14 mouse cellular contexts compared by ENCODE assay signal in the genomic region with DNA sequence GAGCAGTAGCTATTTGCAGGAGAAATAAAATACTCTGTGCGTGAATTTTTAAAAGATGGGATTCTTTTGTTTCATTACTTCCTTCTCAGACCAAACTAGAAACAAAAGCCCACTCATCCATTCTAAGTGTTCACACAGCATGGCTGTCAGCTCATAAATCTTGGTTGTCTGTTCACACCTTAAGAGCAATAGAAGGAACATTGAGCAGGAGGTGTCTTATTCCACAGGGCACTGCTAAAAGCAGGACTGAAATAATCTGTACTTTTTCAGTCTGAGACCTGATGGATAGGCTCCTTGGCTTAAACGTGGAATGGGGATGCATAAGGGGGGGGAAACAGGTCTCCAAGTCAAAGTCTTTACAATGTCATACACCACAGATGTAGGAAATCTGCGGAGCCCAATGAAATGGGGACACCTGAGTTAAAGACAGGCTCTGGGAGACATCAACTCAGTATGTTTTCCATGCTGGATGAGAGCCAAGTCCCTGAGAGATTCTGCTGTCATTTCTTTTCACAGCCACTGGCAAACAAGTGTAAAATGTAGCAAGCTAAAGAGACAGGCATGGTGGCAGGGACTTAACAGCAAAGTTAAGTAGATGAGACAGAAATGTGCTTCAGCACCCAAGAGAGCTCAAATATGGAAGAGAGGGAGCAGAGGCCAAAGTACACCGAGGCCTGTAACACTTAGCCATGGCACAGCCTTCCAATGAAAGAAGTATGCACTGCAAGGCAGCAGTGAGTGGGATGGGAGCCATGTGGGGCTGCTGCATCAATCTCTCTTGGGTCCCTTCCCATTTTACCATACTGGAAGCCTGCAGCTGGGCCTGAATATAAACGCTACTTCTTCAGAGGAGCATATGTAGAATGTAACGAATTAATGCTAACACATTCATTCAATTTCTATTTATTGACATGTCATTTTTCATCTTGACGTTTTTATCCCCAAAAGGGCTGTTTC.
DNase-seq lines count a peak whose midpoint lies in the region; ATAC-seq and TF ChIP-seq lines count a peak whose summit lies in the region.
"Had no signal": no experiment of that assay in that cellular context is flagged by ENCODE, and none has a peak within 500 bp of the region (broad histone marks: within the 10 kb centered on the region; RNA-seq: fewer than 3 reads in every experiment).

No protein-coding gene starts in this region.

- ATAC-seq in forebrain, embryonic 14.5 days = no peak; the same call in 1 of the 2 replicates
- ATAC-seq in forebrain, embryonic 12.5 days (ENCODE audit: low FRiP score) = no peak
- ATAC-seq in stomach, embryonic 14.5 days (ENCODE audit: insufficient number of reproducible peaks, insufficient read depth, low FRiP score, low read depth) = 0 out of 2 replicates have a peak, but pooled peaks have one; percentile 37
- ATAC-seq in stomach, postnatal 0 days (ENCODE audit: low FRiP score, low TSS enrichment) = no peak
- ATAC-seq: intestine, embryonic 16.5 days had no signal

- no peak overlapping the region for H3K9ac ChIP-seq in forebrain, embryonic 14.5 days (ENCODE audit: low read length)
- no peak overlapping the region for H3K9ac ChIP-seq in forebrain, embryonic 12.5 days
- no peak overlapping the region for H3K9ac ChIP-seq in stomach, embryonic 14.5 days (replicated peaks; ENCODE audit: low read depth, low read length)
- no peak overlapping the region for H3K9ac ChIP-seq in stomach, postnatal 0 days (ENCODE audit: low read length)

- H3K27ac ChIP-seq in forebrain, embryonic 14.5 days (ENCODE audit: low read depth, low read length) = no peak overlapping the region
- no peak overlapping the region for H3K27ac ChIP-seq in forebrain, embryonic 12.5 days
- H3K27ac ChIP-seq in stomach, embryonic 14.5 days (ENCODE audit: low read length) = no peak overlapping the region
- no peak overlapping the region for H3K27ac ChIP-seq in stomach, postnatal 0 days (replicated peaks)

- peak; percentile 54 for DNase-seq in forebrain, embryonic 14.5 days (ENCODE audit: low spot score)
- DNase-seq in left cerebral cortex, adult 11 months (ENCODE audit: low spot score) = peak; percentile 24
- DNase-seq in left cerebral cortex, adult 8-10 months (ENCODE audit: low spot score in 2 of 2) = no peak
- no peak for DNase-seq in stomach, postnatal 0 days (ENCODE audit: low spot score)
- DNase-seq in yolk sac, embryonic 10.5 days (ENCODE audit: low spot score) = no peak
- DNase-seq: cerebellum, adult 2 months; heart, adult 18-20 months; heart, postnatal 10 days; lung, adult 18-20 months; thymus, adult 18-20 months had no signal

- H3K27me3 ChIP-seq in forebrain, embryonic 14.5 days (replicated peaks; ENCODE audit: control insufficient read depth, insufficient read depth, low read length) = no peaks in the 10 kb centered on the region
- no peaks in the 10 kb centered on the region for H3K27me3 ChIP-seq in forebrain, embryonic 12.5 days
- no peaks in the 10 kb centered on the region for H3K27me3 ChIP-seq in stomach, embryonic 14.5 days (ENCODE audit: control insufficient read depth, insufficient read depth, low read length)
- no peaks in the 10 kb centered on the region for H3K27me3 ChIP-seq in stomach, postnatal 0 days (ENCODE audit: control insufficient read depth, insufficient read depth, low read length)

- no peaks in the 10 kb centered on the region for H3K4me1 ChIP-seq in forebrain, embryonic 14.5 days (ENCODE audit: control insufficient read depth, insufficient read depth, low read length)
- H3K4me1 ChIP-seq in forebrain, embryonic 12.5 days = peaks cover 8% of the 10 kb centered on the region; the same call in 1 of the 2 replicates
- H3K4me1 ChIP-seq in stomach, embryonic 14.5 days (ENCODE audit: control insufficient read depth, insufficient read depth, low read length) = no peaks in the 10 kb centered on the region
- no peaks in the 10 kb centered on the region for H3K4me1 ChIP-seq in stomach, postnatal 0 days (replicated peaks; ENCODE audit: control insufficient read depth, insufficient read depth)

- WGBS in forebrain, embryonic 14.5 days = 78% methylated on average over 7 of the region's 7 CpGs
- WGBS in forebrain, embryonic 12.5 days = 79% methylated on average over 7 of the region's 7 CpGs
- 50% methylated on average over 7 of the region's 7 CpGs for WGBS in stomach, embryonic 14.5 days
- 45% methylated on average over 7 of the region's 7 CpGs for WGBS in stomach, postnatal 0 days

- H3K36me3 ChIP-seq in forebrain, embryonic 14.5 days (ENCODE audit: control insufficient read depth, insufficient read depth, low read length) = no peaks in the 10 kb centered on the region
- H3K36me3 ChIP-seq in forebrain, embryonic 12.5 days (replicated peaks) = no peaks in the 10 kb centered on the region
- H3K36me3 ChIP-seq in stomach, embryonic 14.5 days (ENCODE audit: control insufficient read depth, insufficient read depth, low read length) = no peaks in the 10 kb centered on the region
- no peaks in the 10 kb centered on the region for H3K36me3 ChIP-seq in stomach, postnatal 0 days (ENCODE audit: control insufficient read depth, insufficient read depth, low read length)
- H3K36me3 ChIP-seq: G1E had no signal

- TF ChIP-seq CTCF in stomach, postnatal 0 days (IDR thresholded peaks at IDR 0.05; ENCODE audit: low read depth) = no peak

- no peak for TF ChIP-seq EP300 in stomach, postnatal 0 days (optimal IDR thresholded peaks at IDR 0.05)

- no peak overlapping the region for H3K4me3 ChIP-seq in forebrain, embryonic 14.5 days (ENCODE audit: low read depth, low read length)
- H3K4me3 ChIP-seq in forebrain, embryonic 12.5 days (replicated peaks) = no peak overlapping the region
- no peak overlapping the region for H3K4me3 ChIP-seq in stomach, embryonic 14.5 days (ENCODE audit: low read depth, low read length)
- H3K4me3 ChIP-seq in stomach, postnatal 0 days (ENCODE audit: low read depth, low read length) = no peak overlapping the region

- no peaks in the 10 kb centered on the region for H3K9me3 ChIP-seq in forebrain, embryonic 14.5 days (replicated peaks; ENCODE audit: control insufficient read depth, low read length)
- no peaks in the 10 kb centered on the region for H3K9me3 ChIP-seq in forebrain, embryonic 12.5 days
- H3K9me3 ChIP-seq in stomach, embryonic 14.5 days (ENCODE audit: control insufficient read depth, low read depth, low read length) = no peaks in the 10 kb centered on the region
- H3K9me3 ChIP-seq in stomach, postnatal 0 days (ENCODE audit: control insufficient read depth, low read length) = no peaks in the 10 kb centered on the region
- H3K9me3 ChIP-seq: G1E had no signal

- no peak overlapping the region for H3K4me2 ChIP-seq in forebrain, embryonic 14.5 days (ENCODE audit: low read length)
- H3K4me2 ChIP-seq in forebrain, embryonic 12.5 days = no peak overlapping the region
- no peak overlapping the region for H3K4me2 ChIP-seq in stomach, embryonic 14.5 days (replicated peaks; ENCODE audit: low read depth, low read length)
- H3K4me2 ChIP-seq in stomach, postnatal 0 days (replicated peaks; ENCODE audit: low read depth) = no peak overlapping the region

Comparison
In these comparisons a context has a peak if more than half of its experiments do, and no peak if none do; other contexts are left out.
1. DNase-seq: peak in forebrain, embryonic 14.5 days (single experiment) and left cerebral cortex, adult 11 months (single experiment); none in left cerebral cortex, adult 8-10 months (0 of 2), stomach, postnatal 0 days (single experiment) and yolk sac, embryonic 10.5 days (single experiment).